ENCODE assay signal across 18 mouse cellular contexts in genomic region chr10:117625500-117626296, GRCm38 (mm10). TPM values are rescaled to one million over a fixed set of nuclear protein-coding genes. Genes with fewer than 3 reads are reported as not detected.
A peak's percentile ranks its signal among the peaks of the same experiment; 100 is the strongest.
DNase-seq lines count a peak whose midpoint lies in the region; ATAC-seq and TF ChIP-seq lines count a peak whose summit lies in the region.
"Had no signal": no experiment of that assay in that cellular context is flagged by ENCODE, and none has a peak within 500 bp of the region (broad histone marks: within the 10 kb centered on the region; RNA-seq: fewer than 3 reads in every experiment).

No protein-coding gene starts in this region.

- peaks cover 11% of the 10 kb centered on the region for H3K4me1 ChIP-seq in intestine, embryonic 15.5 days (replicated peaks)
- peaks cover 2% of the 10 kb centered on the region; the same call in 1 of the 2 replicates for H3K4me1 ChIP-seq in stomach, postnatal 0 days (replicated peaks; ENCODE audit: control insufficient read depth, insufficient read depth)
- H3K4me1 ChIP-seq in forebrain, embryonic 16.5 days (replicated peaks; ENCODE audit: control insufficient read depth, insufficient read depth, low read length), result peaks cover 17% of the 10 kb centered on the region
- H3K4me1 ChIP-seq in midbrain, embryonic 16.5 days (ENCODE audit: control insufficient read depth, insufficient read depth, low read length), result peaks cover 14% of the 10 kb centered on the region; the same call in 1 of the 2 replicates
- H3K4me1 ChIP-seq: stomach, embryonic 15.5 days had no signal

- peaks cover 5% of the 10 kb centered on the region; the same call in 1 of the 2 replicates for H3K27me3 ChIP-seq in intestine, embryonic 15.5 days (replicated peaks)
- no peaks in the 10 kb centered on the region for H3K27me3 ChIP-seq in stomach, postnatal 0 days (ENCODE audit: control insufficient read depth, insufficient read depth, low read length)
- peaks cover 27% of the 10 kb centered on the region for H3K27me3 ChIP-seq in forebrain, embryonic 16.5 days (replicated peaks; ENCODE audit: control insufficient read depth, insufficient read depth, low read length)
- H3K27me3 ChIP-seq in midbrain, embryonic 16.5 days (ENCODE audit: control insufficient read depth, insufficient read depth, low read depth, low read length), result peaks cover 28% of the 10 kb centered on the region

- no peak overlapping the region for H3K27ac ChIP-seq in intestine, embryonic 15.5 days
- H3K27ac ChIP-seq in stomach, postnatal 0 days (replicated peaks), result no peak overlapping the region
- H3K27ac ChIP-seq in forebrain, embryonic 16.5 days (ENCODE audit: low read length), result no peak overlapping the region
- H3K27ac ChIP-seq in midbrain, embryonic 16.5 days (ENCODE audit: low read length), result no peak overlapping the region
- H3K27ac ChIP-seq: hindbrain, embryonic 10.5 days; liver, embryonic 13.5 days; midbrain, embryonic 15.5 days; stomach, embryonic 15.5 days had no signal

- no peak overlapping the region for H3K9ac ChIP-seq in intestine, embryonic 15.5 days
- no peak overlapping the region for H3K9ac ChIP-seq in stomach, postnatal 0 days (ENCODE audit: low read length)
- H3K9ac ChIP-seq in forebrain, embryonic 16.5 days (replicated peaks; ENCODE audit: low read depth, low read length), result no peak overlapping the region
- H3K9ac ChIP-seq in midbrain, embryonic 16.5 days (ENCODE audit: low read depth, low read length), result no peak overlapping the region
- H3K9ac ChIP-seq: liver, embryonic 13.5 days; midbrain, embryonic 15.5 days; stomach, embryonic 15.5 days had no signal

- no peak overlapping the region for H3K4me3 ChIP-seq in intestine, embryonic 15.5 days (replicated peaks)
- no peak overlapping the region for H3K4me3 ChIP-seq in stomach, postnatal 0 days (ENCODE audit: low read depth, low read length)
- no peak overlapping the region for H3K4me3 ChIP-seq in forebrain, embryonic 16.5 days (replicated peaks; ENCODE audit: low read length)
- H3K4me3 ChIP-seq in midbrain, embryonic 16.5 days (ENCODE audit: low read depth, low read length), result no peak overlapping the region
- H3K4me3 ChIP-seq: hindbrain, embryonic 10.5 days; liver, embryonic 13.5 days; midbrain, embryonic 15.5 days; stomach, embryonic 15.5 days had no signal

- WGBS in intestine, embryonic 15.5 days, result 50% methylated on average over 9 of the region's 9 CpGs
- WGBS in stomach, postnatal 0 days, result 43% methylated on average over 8 of the region's 9 CpGs
- 69% methylated on average over 8 of the region's 9 CpGs for WGBS in forebrain, embryonic 16.5 days
- 62% methylated on average over 9 of the region's 9 CpGs for WGBS in midbrain, embryonic 16.5 days

- H3K9me3 ChIP-seq in intestine, embryonic 15.5 days, result no peaks in the 10 kb centered on the region
- no peaks in the 10 kb centered on the region for H3K9me3 ChIP-seq in stomach, postnatal 0 days (ENCODE audit: control insufficient read depth, low read length)
- H3K9me3 ChIP-seq in forebrain, embryonic 16.5 days (ENCODE audit: control insufficient read depth, low read length), result no peaks in the 10 kb centered on the region
- H3K9me3 ChIP-seq in midbrain, embryonic 16.5 days (replicated peaks; ENCODE audit: control insufficient read depth, low read length, poor library complexity, severe bottlenecking), result no peaks in the 10 kb centered on the region
- H3K9me3 ChIP-seq: hindbrain, embryonic 10.5 days; liver, embryonic 13.5 days; midbrain, embryonic 15.5 days; stomach, embryonic 15.5 days had no signal

- TF ChIP-seq EP300 in stomach, postnatal 0 days (optimal IDR thresholded peaks at IDR 0.05), result no peak

- H3K36me3 ChIP-seq in intestine, embryonic 15.5 days, result no peaks in the 10 kb centered on the region
- no peaks in the 10 kb centered on the region for H3K36me3 ChIP-seq in stomach, postnatal 0 days (ENCODE audit: control insufficient read depth, insufficient read depth, low read length)
- H3K36me3 ChIP-seq in forebrain, embryonic 16.5 days (ENCODE audit: control insufficient read depth, insufficient read depth), result no peaks in the 10 kb centered on the region
- no peaks in the 10 kb centered on the region for H3K36me3 ChIP-seq in midbrain, embryonic 16.5 days (ENCODE audit: control insufficient read depth, insufficient read depth, low read length)
- H3K36me3 ChIP-seq: hindbrain, embryonic 10.5 days; liver, embryonic 13.5 days; midbrain, embryonic 15.5 days; stomach, embryonic 15.5 days had no signal

- no peak overlapping the region for H3K4me2 ChIP-seq in intestine, embryonic 15.5 days (replicated peaks)
- H3K4me2 ChIP-seq in stomach, postnatal 0 days (replicated peaks; ENCODE audit: low read depth), result no peak overlapping the region
- H3K4me2 ChIP-seq in forebrain, embryonic 16.5 days (ENCODE audit: low read length), result no peak overlapping the region
- H3K4me2 ChIP-seq in midbrain, embryonic 16.5 days (ENCODE audit: low read length), result no peak overlapping the region
- H3K4me2 ChIP-seq: liver, embryonic 13.5 days; midbrain, embryonic 15.5 days; stomach, embryonic 15.5 days had no signal

- 0 out of 2 replicates have a peak, but pooled peaks have one; percentile 34 for ATAC-seq in intestine, embryonic 15.5 days
- ATAC-seq in stomach, postnatal 0 days (ENCODE audit: low FRiP score, low TSS enrichment), result peak; percentile 50; the same call in 1 of the 2 replicates
- ATAC-seq in forebrain, embryonic 16.5 days, result no peak
- no peak for ATAC-seq in midbrain, embryonic 16.5 days
- ATAC-seq: midbrain, embryonic 15.5 days had no signal

- peak; percentile 52 for DNase-seq in embryo, embryonic 10 days (ENCODE audit: low spot score)
- DNase-seq in embryo, embryonic 9.5 days (ENCODE audit: extremely low spot score), result no peak
- peak; percentile 34 to 35 for DNase-seq in spleen, postnatal 36 days (ENCODE audit: low spot score in 2 of 2)
- no peak for DNase-seq in spleen, postnatal 4 days (ENCODE audit: low spot score in 2 of 2)
- no peak for DNase-seq in stomach, postnatal 0 days (ENCODE audit: low spot score)
- DNase-seq: cerebellum, adult 11 months; gastrocnemius, postnatal 25 days; kidney, adult 2 months; liver, embryonic 13.5 days; lung, postnatal 4 days; right cerebral cortex, postnatal 14 days; thymus, postnatal 25 days had no signal

- TF ChIP-seq CTCF in stomach, postnatal 0 days (IDR thresholded peaks at IDR 0.05; ENCODE audit: low read depth), result no peak

RNA-seq across cellular contexts. Expression of gene Cpm, which starts 3.6 kb away (rescaled TPM):
- polyA plus RNA-seq in intestine, embryonic 15.5 days (2015; fragmentation: Nextera tagmentation; extraction: Ambion mirVana), result 44.4 and 50.7 TPM in 2 replicates
- polyA plus RNA-seq in stomach, postnatal 0 days (2015; fragmentation: Nextera tagmentation; extraction: Ambion mirVana), result 22.9 and 26.6 TPM in 2 replicates
- polyA plus RNA-seq in forebrain, embryonic 16.5 days (2015; fragmentation: Nextera tagmentation; extraction: Ambion mirVana), result 4.5 and 4.6 TPM in 2 replicates
- polyA plus RNA-seq in midbrain, embryonic 16.5 days (2015; fragmentation: Nextera tagmentation; extraction: Ambion mirVana), result 13.5 and 14.3 TPM in 2 replicates

Comparison
In these comparisons a context has a peak if more than half of its experiments do, and no peak if none do; other contexts are left out.
1. DNase-seq: peak in embryo, embryonic 10 days (single experiment) and spleen, postnatal 36 days (2 of 2); none in embryo, embryonic 9.5 days (single experiment), spleen, postnatal 4 days (0 of 2) and stomach, postnatal 0 days (single experiment).
2. ATAC-seq: peak in intestine, embryonic 15.5 days (single experiment) and stomach, postnatal 0 days (single experiment); none in forebrain, embryonic 16.5 days (single experiment) and midbrain, embryonic 16.5 days (single experiment).